Mouse (Mus musculus): ENCODE measurements around the gene Nudt7. TPM values are rescaled to one million over a fixed set of nuclear protein-coding genes. Genes with fewer than 3 reads are reported as not detected.
A peak's percentile ranks its signal among the peaks of the same experiment; 100 is the strongest.

Gene Nudt7
- total RNA-seq, 2 experiments from 2014 or later: 4.6 to 4.9 TPM

DNA sequence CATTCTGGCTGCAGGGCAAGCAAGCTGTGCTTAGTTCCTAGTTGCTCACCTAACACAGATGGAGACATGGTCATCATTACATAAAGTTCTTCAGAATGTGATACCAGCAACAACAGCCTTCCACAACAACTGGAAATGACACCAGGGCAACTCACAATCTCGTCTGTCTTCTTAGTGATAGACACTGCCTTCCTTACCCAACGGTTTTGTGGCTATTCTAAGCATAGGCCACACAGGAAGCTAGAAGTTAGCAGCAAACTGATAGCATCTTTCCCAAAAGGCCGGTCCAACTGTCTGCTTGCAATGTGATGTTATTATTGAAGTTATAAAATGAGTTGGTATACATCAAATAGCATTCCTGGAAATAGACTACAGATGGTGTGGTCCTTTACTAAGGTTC is 9.7 kb upstream of the Nudt7 start:
- DNase-seq (ENCODE audit: low spot score in 2 of 2): no peak
- no peak for TF ChIP-seq CTCF (conservative IDR thresholded peaks at IDR 0.05)
- no peak overlapping the region for H3K4me3 ChIP-seq
- no peak overlapping the region for H3K27ac ChIP-seq

DNA sequence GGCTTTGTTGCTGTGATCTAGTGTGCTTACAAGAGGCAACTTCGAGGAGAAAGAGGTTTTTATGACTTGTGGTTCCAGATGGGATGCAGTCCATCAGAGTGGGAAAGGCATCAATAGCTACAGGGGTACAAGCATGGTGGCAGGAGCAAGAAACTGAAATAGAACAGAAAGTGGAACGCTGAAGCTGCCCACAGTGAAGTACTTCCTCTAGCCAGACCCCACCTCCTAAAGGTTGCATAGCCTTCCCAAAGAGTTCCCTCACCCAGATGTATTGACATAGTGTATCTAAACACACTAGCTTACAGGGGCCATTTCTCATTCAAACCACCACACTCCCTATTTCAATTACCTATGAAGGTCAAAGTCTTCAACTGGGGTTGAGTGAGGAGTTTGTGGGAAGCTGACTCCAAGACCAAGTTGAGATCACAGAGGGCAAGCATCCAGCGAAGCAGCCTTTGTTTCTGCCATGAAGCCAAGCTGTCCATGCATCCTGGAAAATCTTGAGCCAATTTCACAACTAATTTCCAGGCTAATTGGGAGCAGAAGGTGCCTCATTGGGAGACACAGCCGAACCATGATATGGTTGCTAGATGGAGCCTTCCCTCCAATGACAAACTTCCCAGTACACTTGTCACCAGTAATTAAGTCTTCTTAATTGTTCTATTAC is 9.1 kb upstream of the Nudt7 start:
- DNase-seq (ENCODE audit: low spot score in 2 of 2): no peak
- H3K27ac ChIP-seq: no peak overlapping the region
- no peak overlapping the region for H3K4me3 ChIP-seq
- no peak for TF ChIP-seq CTCF (conservative IDR thresholded peaks at IDR 0.05)

DNA sequence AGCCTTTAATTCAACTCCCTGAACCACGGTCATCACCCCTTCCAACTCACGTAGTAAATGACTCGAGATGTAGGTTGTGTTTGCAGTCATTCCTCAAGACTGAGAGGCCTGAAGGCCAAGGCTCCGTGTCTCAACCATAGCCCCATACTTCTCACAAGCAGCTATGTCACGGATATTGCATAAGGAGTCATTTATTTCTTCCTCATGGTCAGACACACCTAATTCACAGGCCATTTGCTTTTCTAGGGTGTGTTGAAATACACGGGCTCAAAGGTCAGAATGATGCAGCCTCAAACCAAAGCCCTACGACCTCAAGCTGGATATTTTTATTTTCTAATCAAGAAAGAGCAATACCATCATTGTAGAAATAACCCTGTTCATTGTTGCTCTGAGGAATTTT is 2.5 kb upstream of the Nudt7 start:
- DNase-seq (ENCODE audit: low spot score in 2 of 2): no peak
- Histone ChIP-seq H3K27ac (no peak overlapping the region), H3K4me3 (no peak overlapping the region)
- no peak for TF ChIP-seq CTCF (conservative IDR thresholded peaks at IDR 0.05)

DNA sequence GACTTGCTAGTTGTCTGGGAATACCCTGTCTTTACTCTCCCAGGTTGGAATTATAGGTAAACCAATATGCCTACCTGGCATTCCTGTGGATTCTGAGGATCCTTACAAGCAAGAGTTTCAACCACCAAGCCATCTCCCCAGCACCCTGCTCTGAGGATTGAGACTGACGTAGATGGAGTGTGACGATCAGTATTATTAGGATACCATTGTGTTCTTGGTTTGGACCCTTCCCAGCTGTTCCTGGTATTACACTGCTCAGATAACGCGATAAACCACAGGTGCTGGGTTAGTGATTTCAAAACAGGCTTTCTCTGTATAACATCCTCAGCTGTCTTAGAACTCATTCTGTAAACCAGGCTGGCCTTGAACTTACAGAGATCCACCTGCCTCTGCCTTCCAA is 1.9 kb upstream of the Nudt7 start:
- DNase-seq (ENCODE audit: low spot score in 2 of 2): no peak
- Histone ChIP-seq H3K27ac (no peak overlapping the region), H3K4me3 (no peak overlapping the region)
- TF ChIP-seq CTCF (conservative IDR thresholded peaks at IDR 0.05): no peak

DNA sequence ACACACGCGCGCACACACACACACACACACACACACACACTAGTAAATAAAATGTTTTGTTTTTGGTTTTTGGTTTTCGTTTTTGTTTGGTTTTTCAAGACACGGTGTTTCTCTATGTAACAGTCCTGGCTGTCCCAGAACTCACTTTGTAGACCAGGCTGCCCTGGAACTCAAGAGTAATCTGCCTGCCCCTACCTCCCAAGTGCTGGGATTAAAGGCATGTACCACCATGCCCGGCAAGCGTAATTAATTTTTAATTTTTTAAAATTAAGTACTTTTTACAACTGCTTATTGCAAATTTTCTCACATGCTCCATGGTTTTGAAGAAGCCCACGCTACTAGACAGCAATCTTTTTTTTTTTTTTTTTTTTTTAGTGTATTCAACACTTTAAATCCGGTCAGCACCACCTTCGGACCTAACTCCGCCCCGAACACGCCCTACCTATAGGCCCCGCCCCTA is 277 bp upstream of the Nudt7 start:
- TF ChIP-seq CTCF (conservative IDR thresholded peaks at IDR 0.05): no peak
- no peak overlapping the region for H3K27ac ChIP-seq
- DNase-seq (ENCODE audit: low spot score in 2 of 2): no peak
- H3K4me3 ChIP-seq: peak overlapping the region; percentile 75

DNA sequence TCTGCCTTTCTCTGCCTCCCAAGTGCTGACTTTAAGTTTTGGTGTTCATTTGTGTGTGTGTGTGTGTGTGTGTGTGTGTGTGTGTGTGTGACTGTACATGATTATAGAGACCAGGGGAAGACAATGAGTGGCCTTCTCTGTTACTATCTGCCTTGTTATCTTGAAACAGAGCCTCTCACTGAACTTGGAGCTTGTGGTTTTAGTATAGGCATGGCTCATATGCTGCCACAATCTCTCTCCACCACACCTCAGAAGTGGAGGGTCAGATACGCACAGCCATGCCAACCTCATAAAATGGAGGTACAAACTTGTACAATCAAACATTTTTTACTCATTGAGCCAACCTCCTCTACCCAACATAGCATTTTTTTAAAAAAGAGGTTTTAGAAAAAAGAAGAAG is 3.4 kb downstream of the Nudt7 start:
- no peak for TF ChIP-seq CTCF (conservative IDR thresholded peaks at IDR 0.05)
- H3K27ac ChIP-seq: no peak overlapping the region
- no peak for DNase-seq (ENCODE audit: low spot score in 2 of 2)
- H3K4me3 ChIP-seq: no peak overlapping the region

DNA sequence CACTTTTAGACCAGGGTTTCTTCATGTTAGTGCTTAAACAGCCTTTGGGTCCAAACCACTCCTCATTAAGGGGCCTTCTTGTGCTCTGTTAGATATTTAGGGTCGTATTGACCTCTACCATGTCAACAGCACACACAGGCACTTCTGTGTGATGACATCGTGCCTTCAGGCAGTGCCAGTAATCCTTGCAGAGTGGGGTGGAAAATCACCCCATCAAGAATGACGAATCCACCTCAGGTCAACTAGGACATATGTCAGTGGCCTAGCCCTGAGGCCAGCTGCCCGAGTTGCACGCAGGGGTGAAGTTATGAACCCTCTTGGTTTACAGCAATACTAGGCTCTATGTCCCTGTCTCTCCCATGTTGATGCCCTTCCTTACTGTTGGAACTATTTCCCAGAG is 3.8 kb downstream of the Nudt7 start:
- DNase-seq (ENCODE audit: low spot score in 2 of 2): no peak
- H3K27ac ChIP-seq: no peak overlapping the region
- no peak for TF ChIP-seq CTCF (conservative IDR thresholded peaks at IDR 0.05)
- no peak overlapping the region for H3K4me3 ChIP-seq

DNA sequence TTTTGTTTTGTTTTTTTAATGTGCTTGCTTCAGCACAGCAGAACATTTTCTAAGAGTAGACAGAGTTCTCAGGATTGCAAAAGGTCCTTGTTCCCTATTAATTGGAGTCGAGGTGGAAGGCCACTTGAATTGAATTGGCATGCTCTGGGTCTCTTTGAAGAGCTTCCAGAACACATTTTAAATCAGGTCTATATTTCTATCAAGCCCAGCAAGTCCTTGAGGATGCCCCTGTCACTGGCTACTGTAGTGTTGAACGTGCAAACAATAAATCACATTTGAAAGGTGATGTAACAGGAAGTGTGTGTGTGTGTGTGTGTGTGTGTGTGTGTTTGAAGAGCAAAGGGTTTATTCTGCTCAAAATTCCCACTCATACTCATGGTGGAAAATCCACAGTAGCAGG is 7.1 kb downstream of the Nudt7 start:
- Histone ChIP-seq H3K27ac (no peak overlapping the region), H3K4me3 (no peak overlapping the region)
- TF ChIP-seq CTCF (conservative IDR thresholded peaks at IDR 0.05): no peak
- DNase-seq (ENCODE audit: low spot score in 2 of 2): no peak

DNA sequence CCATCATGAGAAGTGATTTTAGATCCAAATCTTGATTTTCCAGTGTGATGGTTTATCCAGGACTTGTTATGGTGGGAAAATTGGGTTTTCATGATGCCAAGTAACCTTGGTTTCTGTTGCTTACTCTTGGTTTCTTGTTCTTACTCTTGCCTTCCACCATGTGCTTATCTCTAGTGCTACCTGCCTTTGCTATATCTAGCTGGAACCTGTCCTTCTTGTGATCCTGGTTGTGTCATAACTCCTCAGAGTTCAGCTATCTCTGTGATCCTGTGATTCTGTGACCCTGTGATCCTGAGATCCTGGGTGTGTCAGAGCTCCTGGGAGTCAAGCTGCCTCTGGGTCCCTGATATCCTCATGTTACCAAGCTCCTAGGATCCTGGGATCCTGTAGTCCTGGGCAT is 8.8 kb downstream of the Nudt7 start:
- no peak for TF ChIP-seq CTCF (conservative IDR thresholded peaks at IDR 0.05)
- no peak for DNase-seq (ENCODE audit: low spot score in 2 of 2)
- no peak overlapping the region for H3K4me3 ChIP-seq
- H3K27ac ChIP-seq: no peak overlapping the region

DNA sequence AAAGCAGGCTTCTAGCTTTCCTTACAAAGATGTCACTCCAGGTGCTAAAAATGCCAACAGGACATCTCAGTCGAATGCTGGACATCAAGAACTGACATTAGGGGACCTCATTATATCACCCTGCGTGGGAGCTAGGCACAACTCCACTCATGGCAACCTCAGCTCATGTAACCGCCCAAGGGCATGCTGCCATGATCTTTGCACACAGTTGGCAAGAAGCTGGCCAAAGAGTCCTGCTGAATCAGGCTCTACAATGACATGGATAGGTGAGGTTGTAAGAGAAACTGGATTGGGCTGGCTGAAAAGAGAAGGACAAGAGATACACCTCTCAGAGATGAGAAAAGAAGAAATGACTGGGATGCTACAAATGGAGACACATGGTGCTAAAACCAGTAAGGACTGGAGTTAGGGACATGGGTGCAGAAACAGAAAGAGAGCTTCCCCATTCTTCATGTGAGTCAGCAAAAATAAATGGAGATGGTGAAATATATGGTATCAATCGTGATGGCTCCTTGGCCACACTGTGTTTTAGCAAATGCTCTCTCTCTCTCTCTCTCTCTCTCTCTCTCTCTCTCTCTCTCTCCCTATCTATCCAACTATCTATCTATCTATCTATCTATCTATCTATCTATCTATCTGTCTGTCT is 10.4 kb downstream of the Nudt7 start:
- Histone ChIP-seq H3K4me3 (no peak overlapping the region), H3K27ac (no peak overlapping the region)
- DNase-seq (ENCODE audit: low spot score in 2 of 2): no peak
- TF ChIP-seq CTCF (conservative IDR thresholded peaks at IDR 0.05): no peak

DNA sequence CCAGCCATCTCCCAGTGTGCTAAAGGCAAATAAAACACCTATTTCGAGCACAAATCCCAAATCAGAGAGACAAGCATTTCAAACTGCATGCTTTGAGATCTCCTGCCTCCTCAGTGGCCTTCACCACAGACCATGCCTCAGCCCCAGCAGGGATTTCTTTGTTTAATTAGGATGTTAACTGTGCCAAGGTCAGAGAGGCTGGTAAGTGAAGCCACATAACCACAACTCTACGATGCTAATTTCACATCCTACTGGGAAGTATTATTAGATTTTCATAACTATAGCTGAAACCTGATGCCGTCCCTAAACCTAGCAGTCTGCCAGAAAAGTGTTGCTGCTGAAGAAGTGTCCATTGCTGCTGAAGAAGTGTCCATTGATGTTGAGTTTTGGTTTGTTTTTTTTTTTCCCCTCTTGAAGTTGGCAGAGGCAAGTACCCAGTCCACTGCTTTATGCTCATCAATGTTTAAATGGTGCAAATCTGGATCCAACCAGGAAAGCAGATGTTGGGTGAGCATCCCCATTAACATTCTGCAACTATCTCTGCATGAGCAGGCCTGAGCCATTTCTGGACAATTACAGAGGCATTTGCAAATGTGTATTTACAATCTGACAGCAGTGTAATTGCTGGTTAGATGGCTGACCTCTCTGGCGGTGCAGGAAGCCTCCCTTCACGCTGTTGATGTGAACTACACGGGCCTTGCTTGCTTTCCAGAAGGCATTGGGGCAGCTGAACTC is 20.1 kb downstream of the Nudt7 start:
- Histone ChIP-seq H3K4me3 (no peak overlapping the region), H3K27ac (no peak overlapping the region)
- TF ChIP-seq CTCF (conservative IDR thresholded peaks at IDR 0.05): no peak
- DNase-seq (ENCODE audit: low spot score in 2 of 2): peak in 1 of 2 experiments; percentile 1

DNA sequence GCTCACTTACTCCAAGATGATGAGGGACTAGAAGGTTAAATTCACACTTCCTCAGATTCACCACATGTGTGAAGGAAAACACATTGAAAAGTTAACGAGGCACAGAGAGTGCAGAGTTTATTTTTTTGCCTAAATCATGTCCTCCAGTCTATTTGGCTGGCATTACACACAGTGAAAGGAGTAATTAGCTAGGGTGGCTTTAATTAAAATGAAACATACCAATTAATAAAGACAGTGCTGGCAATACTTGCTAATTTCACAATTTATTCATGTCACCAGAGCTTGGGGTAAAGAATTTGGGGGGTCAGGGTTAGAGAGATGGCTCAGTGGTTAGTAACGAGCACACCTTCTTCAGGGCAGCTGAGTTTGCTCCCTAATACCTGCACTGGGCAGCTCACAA is 25.2 kb downstream of the Nudt7 start:
- no peak overlapping the region for H3K4me3 ChIP-seq
- DNase-seq (ENCODE audit: low spot score in 2 of 2): no peak
- no peak for TF ChIP-seq CTCF (conservative IDR thresholded peaks at IDR 0.05)
- no peak overlapping the region for H3K27ac ChIP-seq

DNA sequence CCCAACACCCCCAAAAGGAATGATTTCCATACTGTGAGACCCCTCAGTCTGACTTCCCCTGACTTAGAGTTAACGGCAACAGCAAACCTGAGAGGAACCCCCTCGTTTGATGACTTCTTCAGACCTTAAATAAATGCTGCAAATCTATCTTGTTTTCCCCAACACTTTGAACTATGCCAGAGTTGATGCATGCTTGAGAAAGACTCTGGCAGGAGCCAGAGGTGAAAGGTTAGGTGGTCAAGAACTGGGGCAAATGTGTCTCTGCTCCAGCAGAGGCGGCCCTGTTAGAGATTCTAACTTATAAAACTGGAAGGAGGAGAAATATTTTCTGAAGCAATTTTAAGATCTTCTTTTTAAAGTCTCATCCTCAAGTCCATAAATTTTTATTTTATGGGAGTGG is 26.3 kb downstream of the Nudt7 start:
- no peak for TF ChIP-seq CTCF (conservative IDR thresholded peaks at IDR 0.05)
- DNase-seq (ENCODE audit: low spot score in 2 of 2): no peak
- no peak overlapping the region for H3K4me3 ChIP-seq
- no peak overlapping the region for H3K27ac ChIP-seq

DNA sequence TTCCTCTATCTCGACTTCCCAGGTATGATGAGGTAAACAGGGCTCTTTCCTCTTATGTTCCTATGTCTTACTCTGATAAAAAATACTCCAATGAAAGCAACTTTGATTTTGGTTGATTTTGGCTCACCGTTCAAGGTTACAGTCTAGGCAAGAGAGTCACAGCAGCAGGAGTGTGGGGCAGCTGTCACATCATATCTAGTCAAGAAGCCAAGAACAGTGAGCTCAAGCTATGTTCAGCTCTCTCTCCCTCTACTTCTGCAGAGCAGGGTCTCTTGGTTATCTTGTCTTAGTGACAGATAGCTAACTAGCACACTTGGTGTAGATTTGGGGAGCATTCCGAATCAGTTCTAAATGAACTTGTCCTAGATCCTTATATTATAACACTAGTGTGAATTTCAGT is 30.5 kb downstream of the Nudt7 start:
- TF ChIP-seq CTCF (conservative IDR thresholded peaks at IDR 0.05): no peak
- Histone ChIP-seq H3K27ac (no peak overlapping the region), H3K4me3 (no peak overlapping the region)
- no peak for DNase-seq (ENCODE audit: low spot score in 2 of 2)
